Mouse (Mus musculus): ENCODE measurements around the gene Chsy1. TPM values are rescaled to one million over a fixed set of nuclear protein-coding genes. Genes with fewer than 3 reads are reported as not detected.

Chsy1 gene
- polyA plus RNA-seq, 1 experiment from 2014 or later = 12.5 TPM

DNA sequence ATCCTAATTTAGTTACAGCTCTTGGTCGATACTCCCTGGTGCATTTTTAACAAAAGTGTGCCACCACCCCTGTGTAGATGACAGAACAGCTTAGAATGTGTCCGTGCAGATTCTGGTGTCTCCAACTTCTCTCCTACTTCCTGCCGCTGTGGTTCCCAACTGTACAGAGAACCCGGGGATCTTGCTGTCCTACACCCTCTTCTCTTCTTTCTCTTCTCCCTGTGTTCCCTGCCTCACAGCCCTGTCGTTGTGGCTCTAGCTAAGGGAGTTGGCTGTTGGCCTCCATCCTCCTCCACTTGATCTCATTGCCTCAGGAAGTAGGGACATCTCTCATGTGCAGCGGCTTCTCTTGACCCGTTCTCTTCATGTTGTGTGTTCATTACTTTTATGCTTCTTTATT, 59.6 kb downstream of the Chsy1 start:
- ATAC-seq (ENCODE audit: low FRiP score) = no peak
- no peaks in the 10 kb centered on the region for H3K27me3 ChIP-seq
- H3K4me2 ChIP-seq = no peak overlapping the region
- no peak overlapping the region for H3K27ac ChIP-seq
- H3K36me3 ChIP-seq = peaks cover 21% of the 10 kb centered on the region
- no peak overlapping the region for H3K4me3 ChIP-seq
- no peak overlapping the region for H3K9ac ChIP-seq
- 93% methylated on average over 7 of the region's 7 CpGs for WGBS
- no peaks in the 10 kb centered on the region for H3K9me3 ChIP-seq
- peaks cover 16% of the 10 kb centered on the region for H3K4me1 ChIP-seq (replicated peaks)

DNA sequence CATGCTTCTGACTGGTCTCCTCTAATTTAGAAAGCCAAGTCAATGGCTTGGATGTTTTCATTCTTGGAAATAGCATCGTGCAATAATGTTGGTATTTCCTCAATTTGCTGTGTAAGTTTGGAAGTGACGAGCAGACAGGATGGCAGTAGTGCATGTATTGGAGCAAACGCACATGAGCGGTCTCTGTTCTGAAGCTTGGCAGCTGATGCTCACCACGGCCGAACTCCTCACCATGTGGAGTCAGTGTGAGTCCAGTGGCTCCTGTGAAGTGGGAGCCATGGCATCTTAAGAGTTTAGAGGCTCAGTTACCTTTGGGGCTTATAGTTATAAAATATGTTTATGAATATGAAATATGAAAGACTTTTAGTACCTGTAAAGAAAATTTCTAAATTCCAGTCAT, 60.2 kb downstream of the Chsy1 start:
- Histone ChIP-seq H3K27me3 (no peaks in the 10 kb centered on the region), H3K4me2 (no peak overlapping the region), H3K4me1 (replicated peaks) (peaks cover 10% of the 10 kb centered on the region), H3K4me3 (no peak overlapping the region), H3K9ac (no peak overlapping the region), H3K36me3 (peaks cover 27% of the 10 kb centered on the region), H3K9me3 (no peaks in the 10 kb centered on the region), H3K27ac (no peak overlapping the region)
- WGBS = 92% methylated on average over 6 of the region's 6 CpGs
- no peak for ATAC-seq (ENCODE audit: low FRiP score)

DNA sequence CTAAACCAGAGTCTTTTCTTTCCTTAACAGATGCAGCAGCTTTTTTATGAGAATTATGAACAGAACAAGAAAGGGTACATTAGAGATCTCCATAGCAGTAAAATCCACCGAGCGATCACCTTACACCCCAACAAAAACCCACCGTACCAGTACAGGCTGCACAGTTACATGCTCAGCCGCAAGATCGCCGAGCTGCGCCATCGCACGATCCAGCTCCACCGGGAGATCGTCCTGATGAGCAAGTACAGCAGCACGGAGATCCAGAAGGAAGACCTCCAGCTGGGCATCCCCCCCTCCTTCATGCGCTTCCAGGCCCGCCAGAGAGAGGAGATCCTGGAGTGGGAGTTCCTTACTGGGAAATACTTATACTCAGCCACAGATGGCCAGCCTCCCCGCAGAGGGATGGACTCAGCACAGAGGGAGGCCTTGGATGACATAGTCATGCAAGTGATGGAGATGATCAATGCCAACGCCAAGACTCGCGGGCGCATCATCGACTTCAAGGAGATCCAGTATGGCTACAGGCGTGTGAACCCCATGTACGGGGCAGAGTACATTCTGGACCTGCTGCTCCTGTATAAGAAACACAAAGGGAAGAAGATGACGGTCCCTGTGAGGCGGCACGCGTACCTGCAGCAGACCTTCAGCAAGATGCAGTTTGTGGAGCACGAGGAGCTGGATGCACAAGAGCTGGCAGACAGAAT, 61.6 kb downstream of the Chsy1 start:
- no peaks in the 10 kb centered on the region for H3K27me3 ChIP-seq
- 93% methylated on average over 27 of the region's 27 CpGs for WGBS
- no peak for ATAC-seq (ENCODE audit: low FRiP score)
- no peaks in the 10 kb centered on the region for H3K9me3 ChIP-seq
- no peak overlapping the region for H3K9ac ChIP-seq
- no peaks in the 10 kb centered on the region for H3K4me1 ChIP-seq (replicated peaks)
- no peak overlapping the region for H3K4me2 ChIP-seq
- peaks cover 39% of the 10 kb centered on the region for H3K36me3 ChIP-seq
- no peak overlapping the region for H3K27ac ChIP-seq
- H3K4me3 ChIP-seq = no peak overlapping the region

GRCm38 (mm10) chr7:66175738-66176137, 66.4 kb downstream of the Chsy1 start:
- no peaks in the 10 kb centered on the region for H3K9me3 ChIP-seq
- no peak overlapping the region for H3K9ac ChIP-seq
- ATAC-seq (ENCODE audit: low FRiP score) = no peak
- H3K27me3 ChIP-seq = no peaks in the 10 kb centered on the region
- H3K4me2 ChIP-seq = no peak overlapping the region
- no peak overlapping the region for H3K4me3 ChIP-seq
- no peaks in the 10 kb centered on the region for H3K4me1 ChIP-seq (replicated peaks)
- H3K36me3 ChIP-seq = peaks cover 43% of the 10 kb centered on the region
- no peak overlapping the region for H3K27ac ChIP-seq
- WGBS = 90% methylated on average over 6 of the region's 6 CpGs

GRCm38 (mm10) chr7:66176256-66176655, 66.9 kb downstream of the Chsy1 start:
- H3K36me3 ChIP-seq = peaks cover 37% of the 10 kb centered on the region
- H3K27ac ChIP-seq = no peak overlapping the region
- no peaks in the 10 kb centered on the region for H3K9me3 ChIP-seq
- no peak for ATAC-seq (ENCODE audit: low FRiP score)
- no peaks in the 10 kb centered on the region for H3K4me1 ChIP-seq (replicated peaks)
- H3K27me3 ChIP-seq = no peaks in the 10 kb centered on the region
- 97% methylated on average over 4 of the region's 4 CpGs for WGBS
- no peak overlapping the region for H3K4me3 ChIP-seq
- H3K9ac ChIP-seq = no peak overlapping the region
- H3K4me2 ChIP-seq = no peak overlapping the region

DNA sequence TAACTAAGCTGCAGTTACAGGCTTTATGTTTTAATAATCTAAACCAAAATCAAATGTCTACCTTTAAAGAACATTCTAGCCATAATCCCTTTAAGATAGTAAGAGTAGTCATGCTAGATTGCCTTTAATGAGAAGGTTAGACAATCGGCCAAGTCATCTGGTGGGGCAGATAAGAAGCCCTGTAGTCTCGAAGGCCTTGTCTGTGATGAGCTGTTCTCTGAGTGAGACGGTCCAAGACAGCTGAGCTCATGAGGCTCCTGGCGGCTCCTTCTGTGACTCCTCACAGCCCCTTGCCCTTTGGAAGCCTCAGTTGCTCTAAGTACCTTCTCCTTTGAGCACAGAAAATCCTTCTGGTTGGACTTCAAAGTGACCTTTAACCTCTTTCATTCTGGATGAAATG, 67.6 kb downstream of the Chsy1 start:
- H3K4me1 ChIP-seq (replicated peaks) = no peaks in the 10 kb centered on the region
- H3K4me2 ChIP-seq = no peak overlapping the region
- ATAC-seq (ENCODE audit: low FRiP score) = no peak
- peaks cover 31% of the 10 kb centered on the region for H3K36me3 ChIP-seq
- H3K9me3 ChIP-seq = no peaks in the 10 kb centered on the region
- no peak overlapping the region for H3K27ac ChIP-seq
- WGBS = 85% methylated on average over 4 of the region's 4 CpGs
- H3K4me3 ChIP-seq = no peak overlapping the region
- no peaks in the 10 kb centered on the region for H3K27me3 ChIP-seq
- H3K9ac ChIP-seq = no peak overlapping the region

GRCm38 (mm10) chr7:66178101-66178500, 68.8 kb downstream of the Chsy1 start:
- Histone ChIP-seq H3K4me2 (no peak overlapping the region), H3K27me3 (no peaks in the 10 kb centered on the region), H3K4me3 (no peak overlapping the region), H3K9me3 (no peaks in the 10 kb centered on the region), H3K4me1 (replicated peaks) (no peaks in the 10 kb centered on the region), H3K9ac (no peak overlapping the region), H3K36me3 (peaks cover 25% of the 10 kb centered on the region), H3K27ac (no peak overlapping the region)
- 81% methylated on average over 6 of the region's 6 CpGs for WGBS
- no peak for ATAC-seq (ENCODE audit: low FRiP score)

DNA sequence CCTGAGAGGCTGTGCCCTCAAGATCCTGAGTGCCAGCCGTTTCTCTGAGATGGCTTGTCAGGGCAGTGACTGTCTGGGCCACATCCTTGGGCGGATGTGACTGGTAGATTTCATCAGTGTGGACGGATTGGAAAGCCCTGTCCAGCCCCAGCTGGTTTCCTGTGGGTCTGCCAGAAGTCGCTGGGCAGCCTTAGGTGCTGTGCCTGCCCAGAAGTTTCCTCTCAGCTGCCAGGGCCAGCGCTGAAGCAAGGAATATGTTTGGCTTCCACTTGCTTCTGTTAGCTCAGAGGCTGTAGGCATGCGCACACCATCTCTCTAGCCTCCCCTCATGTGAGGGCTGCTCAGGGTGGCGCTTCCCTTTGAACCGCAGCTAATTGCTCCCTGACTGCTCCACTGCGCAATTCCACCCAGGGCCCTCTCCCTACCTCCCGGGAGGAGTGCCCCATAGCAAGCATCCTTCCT, 69.8 kb downstream of the Chsy1 start:
- Histone ChIP-seq H3K27ac (no peak overlapping the region), H3K4me2 (no peak overlapping the region), H3K36me3 (peaks cover 19% of the 10 kb centered on the region), H3K27me3 (no peaks in the 10 kb centered on the region), H3K4me1 (replicated peaks) (no peaks in the 10 kb centered on the region), H3K9me3 (no peaks in the 10 kb centered on the region), H3K4me3 (no peak overlapping the region), H3K9ac (no peak overlapping the region)
- 67% methylated on average over 10 of the region's 10 CpGs for WGBS
- ATAC-seq (ENCODE audit: low FRiP score) = 0 out of 2 replicates have a peak, but pooled peaks have one; percentile 57

- Histone ChIP-seq H3K4me2 (no peak overlapping the region), H3K9ac (no peak overlapping the region), H3K27me3 (no peaks in the 10 kb centered on the region), H3K27ac (no peak overlapping the region), H3K9me3 (no peaks in the 10 kb centered on the region), H3K4me3 (no peak overlapping the region), H3K36me3 (peaks cover 14% of the 10 kb centered on the region), H3K4me1 (replicated peaks) (no peaks in the 10 kb centered on the region)
- no peak for ATAC-seq (ENCODE audit: low FRiP score)
- WGBS = 88% methylated on average over 7 of the region's 7 CpGs
Observed at GRCm38 (mm10) chr7:66179711-66180110, 70.4 kb downstream of the Chsy1 start.

GRCm38 (mm10) chr7:66180260-66180659, 70.9 kb downstream of the Chsy1 start:
- Histone ChIP-seq H3K27me3 (no peaks in the 10 kb centered on the region), H3K4me1 (replicated peaks) (no peaks in the 10 kb centered on the region), H3K9me3 (no peaks in the 10 kb centered on the region), H3K27ac (no peak overlapping the region), H3K9ac (no peak overlapping the region), H3K4me2 (no peak overlapping the region), H3K4me3 (no peak overlapping the region), H3K36me3 (peaks cover 11% of the 10 kb centered on the region)
- WGBS = 88% methylated on average over 3 of the region's 3 CpGs
- ATAC-seq (ENCODE audit: low FRiP score) = no peak

- ATAC-seq (ENCODE audit: low FRiP score) = no peak
- no peaks in the 10 kb centered on the region for H3K9me3 ChIP-seq
- no peaks in the 10 kb centered on the region for H3K4me1 ChIP-seq (replicated peaks)
- WGBS = 87% methylated on average over 10 of the region's 10 CpGs
- no peak overlapping the region for H3K27ac ChIP-seq
- no peak overlapping the region for H3K9ac ChIP-seq
- H3K27me3 ChIP-seq = no peaks in the 10 kb centered on the region
- no peak overlapping the region for H3K4me2 ChIP-seq
- no peak overlapping the region for H3K4me3 ChIP-seq
- peaks cover 5% of the 10 kb centered on the region for H3K36me3 ChIP-seq
Observed at GRCm38 (mm10) chr7:66180711-66181365, 71.5 kb downstream of the Chsy1 start.

- H3K9ac ChIP-seq = no peak overlapping the region
- no peak overlapping the region for H3K4me3 ChIP-seq
- no peak overlapping the region for H3K4me2 ChIP-seq
- H3K27me3 ChIP-seq = no peaks in the 10 kb centered on the region
- WGBS = 82% methylated on average over 7 of the region's 7 CpGs
- no peaks in the 10 kb centered on the region for H3K4me1 ChIP-seq (replicated peaks)
- no peak overlapping the region for H3K27ac ChIP-seq
- no peaks in the 10 kb centered on the region for H3K9me3 ChIP-seq
- no peak for ATAC-seq (ENCODE audit: low FRiP score)
- H3K36me3 ChIP-seq = no peaks in the 10 kb centered on the region
Observed at GRCm38 (mm10) chr7:66182075-66182715, 72.9 kb downstream of the Chsy1 start.
